Comparison of ENCODE assay signal across 13 mouse cellular contexts in genomic region chr11:90106063-90106798, GRCm38 (mm10).
DNase-seq lines count a peak whose midpoint lies in the region; TF ChIP-seq lines count a peak whose summit lies in the region.
"Had no signal": no experiment of that assay in that cellular context is flagged by ENCODE, and none has a peak within 500 bp of the region (broad histone marks: within the 10 kb centered on the region; RNA-seq: fewer than 3 reads in every experiment).

No protein-coding gene starts in this region.

- 0 out of 2 replicates have a peak, but pooled peaks cover 1% of the 10 kb centered on the region for H3K27me3 ChIP-seq in kidney, adult 2 months (replicated peaks; ENCODE audit: control insufficient read depth, insufficient read depth, low read length)
- H3K27me3 ChIP-seq: hindbrain, embryonic 15.5 days; limb, embryonic 12.5 days had no signal

- no peaks in the 10 kb centered on the region for H3K36me3 ChIP-seq in kidney, adult 2 months (ENCODE audit: control insufficient read depth, insufficient read depth, low read length)
- no peaks in the 10 kb centered on the region for H3K36me3 ChIP-seq in ES-E14 (ENCODE audit: control insufficient read depth, insufficient read depth, low read length, poor library complexity, severe bottlenecking)
- H3K36me3 ChIP-seq: hindbrain, embryonic 15.5 days; limb, embryonic 12.5 days had no signal

- peak; percentile 14 for DNase-seq in kidney, adult 2 months
- DNase-seq in kidney, postnatal 10 days: no peak
- DNase-seq in ES-E14 (ENCODE audit: low read depth, low spot score): peak; percentile 29
- DNase-seq in hindlimb bud, embryonic 11.5 days (ENCODE audit: extremely low spot score, low read depth, low spot score): peak; percentile 90
- no peak for DNase-seq in right cerebral cortex, postnatal 14 days
- DNase-seq in adrenal gland, adult 8-10 months: no peak
- DNase-seq: cerebellum, adult 11-12 months; gastrocnemius, postnatal 36 days; layer of hippocampus, postnatal 36 days; thymus, postnatal 14 days had no signal

- no peak overlapping the region for H3K27ac ChIP-seq in kidney, adult 2 months (ENCODE audit: insufficient read depth, low read depth, low read length)
- no peak overlapping the region for H3K27ac ChIP-seq in ES-E14 (ENCODE audit: insufficient read depth, low read depth, low read length, poor library complexity, severe bottlenecking)
- H3K27ac ChIP-seq in brown adipose tissue, adult 24 weeks (replicated peaks; ENCODE audit: low read depth, low read length): 0 out of 2 replicates have a peak overlapping the region, but pooled peaks have one; percentile 34
- H3K27ac ChIP-seq: hindbrain, embryonic 15.5 days; limb, embryonic 12.5 days had no signal

- no peaks in the 10 kb centered on the region for H3K4me1 ChIP-seq in kidney, adult 2 months (ENCODE audit: control insufficient read depth, insufficient read depth, low read length)
- peaks cover 2% of the 10 kb centered on the region in 2 experiments; a peak in 2 of 4 replicates for H3K4me1 ChIP-seq in ES-E14 (ENCODE audit: control insufficient read depth in 2 of 2, insufficient read depth in 2 of 2, low read length in 2 of 2, poor library complexity in 1 of 2)
- peaks cover 3% of the 10 kb centered on the region; the same call in 1 of the 2 replicates for H3K4me1 ChIP-seq in brown adipose tissue, adult 24 weeks (ENCODE audit: control insufficient read depth, insufficient read depth, insufficient read length, low read length)
- H3K4me1 ChIP-seq: hindbrain, embryonic 15.5 days had no signal

- 23% methylated on average over 12 of the region's 12 CpGs for WGBS in kidney, adult 2 months

- no peak for TF ChIP-seq CTCF in kidney, adult 2 months (conservative IDR thresholded peaks at IDR 0.05; ENCODE audit: insufficient read depth, insufficient read length, low read depth, low read length)

- in situ Hi-C loops in ES-E14 (cut with MboI; ENCODE audit: low sequenced_read_pairs in 2 of 2, unreplicated experiment in 2 of 2): no loop called here

- H3K9ac ChIP-seq in ES-E14 (ENCODE audit: insufficient read depth, low read depth, low read length, poor library complexity, severe bottlenecking): no peak overlapping the region
- H3K9ac ChIP-seq: hindbrain, embryonic 15.5 days; limb, embryonic 12.5 days had no signal

- H3K9me3 ChIP-seq in ES-E14 (ENCODE audit: control insufficient read depth, insufficient read depth, low read depth, low read length): no peaks in the 10 kb centered on the region
- H3K9me3 ChIP-seq: hindbrain, embryonic 15.5 days; limb, embryonic 12.5 days had no signal

- TF ChIP-seq POLR2A in kidney, adult 2 months (IDR thresholded peaks at IDR 0.05; ENCODE audit: low read depth, low read length): no peak

- no peak overlapping the region for H3K4me3 ChIP-seq in kidney, adult 2 months (ENCODE audit: insufficient read depth, low read depth, low read length)
- H3K4me3 ChIP-seq in ES-E14 (ENCODE audit: insufficient read depth in 1 of 2, low read depth in 1 of 2, low read length in 2 of 2, poor library complexity in 1 of 2, severe bottlenecking in 1 of 2): no peak overlapping the region
- no peak overlapping the region for H3K4me3 ChIP-seq in brown adipose tissue, adult 24 weeks (ENCODE audit: insufficient read depth, low read depth, low read length)
- H3K4me3 ChIP-seq: hindbrain, embryonic 15.5 days; limb, embryonic 12.5 days had no signal

TF ChIP-seq in ES-E14, 5 proteins besides CTCF, POLR2A, EP300 and RAD21:
- no peak for TF ChIP-seq ZNF384 (IDR thresholded peaks at IDR 0.05; ENCODE audit: low read depth, low read length)
- TF ChIP-seq ZC3H11A (IDR thresholded peaks at IDR 0.05; ENCODE audit: borderline replicate concordance, low read depth, low read length): no peak

Comparison
In these comparisons a context has a peak if more than half of its experiments do, and no peak if none do; other contexts are left out.
1. DNase-seq: peak in kidney, adult 2 months (single experiment), ES-E14 (single experiment) and hindlimb bud, embryonic 11.5 days (single experiment); none in kidney, postnatal 10 days (single experiment), right cerebral cortex, postnatal 14 days (single experiment) and adrenal gland, adult 8-10 months (single experiment).